Mouse (Mus musculus) T-helper 17 cell (primary cell): ENCODE results near the gene B3galnt2.

Experiments
- in situ Hi-C, 2 experiments: fragments of 300-600 bp; cut with MboI, MseI; formaldehyde crosslinking; loops; 1 replicate in 1 of 2; 2 replicates in 1 of 2; pipeline ENCODE4 v1.15.1; 2025; ENCODE audit warnings: high pct_unique_total_duplicates in 2 of 2

Gene B3galnt2

DNA sequence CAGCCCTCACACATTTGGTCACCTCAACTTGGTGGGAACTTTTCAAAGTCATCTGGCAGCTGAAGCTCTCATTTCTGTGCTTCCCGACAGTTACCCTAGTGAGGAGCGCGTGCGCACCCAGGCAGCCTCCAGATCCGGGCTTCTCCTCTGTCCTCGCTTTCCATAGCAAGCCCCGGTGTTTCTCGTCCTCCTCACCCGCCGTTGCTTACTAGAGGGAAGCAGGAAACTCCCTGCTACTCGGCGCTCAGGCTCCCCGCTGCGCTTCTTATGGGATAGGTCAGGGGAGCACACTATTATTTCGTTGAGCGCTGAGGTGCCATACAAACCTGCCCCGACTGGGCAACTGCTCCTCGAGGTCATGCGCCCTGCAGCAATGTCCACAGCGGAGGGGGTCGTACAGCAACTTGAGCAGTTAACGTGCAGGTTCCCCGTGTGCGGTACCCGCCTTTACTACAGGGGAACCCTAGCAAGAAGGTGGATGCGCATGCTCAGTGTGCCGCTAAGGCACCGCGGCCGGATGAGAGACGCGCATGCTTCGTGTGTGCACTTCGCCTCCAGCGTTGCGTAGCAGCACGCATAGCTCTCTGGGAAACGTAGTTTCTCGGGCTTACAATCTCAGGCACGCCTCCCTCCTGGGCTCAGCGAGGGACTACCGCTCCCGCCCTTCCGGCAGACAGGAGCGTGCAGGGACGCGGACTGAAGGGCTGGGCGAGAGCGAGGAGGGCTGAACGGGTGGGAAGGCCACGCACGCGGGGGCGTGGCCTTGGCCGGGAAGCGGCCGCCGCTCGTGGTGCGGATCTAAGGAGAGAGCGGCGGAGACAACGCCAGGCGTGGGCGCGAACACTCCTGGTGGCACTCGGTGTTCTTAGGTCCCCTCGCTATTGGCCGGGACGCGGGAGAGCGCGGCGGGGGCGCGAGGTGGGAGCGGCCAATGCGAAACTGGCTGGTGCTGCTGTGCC, at the start of gene B3galnt2:
TSS of gene B3galnt2 (plus strand) at position 596 of the 959 bp plus-strand sequence.
- in situ Hi-C loops = loop anchor here (5.0 to 25.0 kb wide), 3 partner anchors 83 to 658 kb away; partner anchors contain the start of genes Mrpl32 (in 1 of the 2), Psma2 (in 1 of the 2) and Tbce (in 1 of the 2)

DNA sequence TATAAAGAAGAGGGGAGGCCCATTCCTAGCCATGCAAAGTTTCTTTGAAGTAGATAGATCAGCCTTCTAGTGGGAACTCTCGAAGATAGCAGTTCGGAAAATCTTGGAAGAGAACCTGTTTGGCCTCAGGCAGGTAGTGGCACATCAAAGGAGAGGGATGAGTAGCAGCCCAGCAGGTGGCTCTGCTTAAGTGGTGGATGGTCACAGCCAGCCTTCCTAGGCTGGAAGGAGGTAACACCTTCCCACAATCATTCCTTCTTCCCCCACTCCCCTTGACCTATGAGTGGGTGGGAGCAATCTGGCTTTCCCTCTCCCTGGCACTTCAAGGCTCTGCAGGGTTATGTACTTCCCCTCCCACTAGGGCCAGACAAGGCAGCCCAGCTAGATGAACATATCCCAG, 42.9 kb upstream of the B3galnt2 start:
- in situ Hi-C loops = loop anchor here in 1 of 2 experiments (25.0 kb wide), 1 partner anchor 1851 kb away; no protein-coding TSS in a partner anchor

DNA sequence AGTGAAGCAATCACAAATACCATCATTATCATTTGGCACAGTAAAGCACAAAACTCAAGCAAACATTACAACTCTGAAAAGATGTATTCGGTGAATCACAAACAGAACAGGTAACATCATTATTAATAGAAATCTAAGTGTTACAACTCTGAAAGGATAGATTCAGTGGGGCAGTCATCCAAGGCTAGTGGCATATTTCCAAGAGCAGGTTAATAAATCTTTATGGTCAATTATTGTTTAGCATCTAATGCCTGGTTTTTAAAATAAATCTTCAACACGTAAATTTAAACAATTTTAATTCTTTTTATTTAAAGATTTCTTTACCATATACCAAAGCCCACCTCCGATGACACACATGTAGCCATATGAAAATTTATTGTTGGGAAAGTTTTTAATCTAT, 34.9 kb upstream of the B3galnt2 start:
- in situ Hi-C loops = loop anchor here in 1 of 2 experiments (25.0 kb wide), 1 partner anchor 1843 kb away; no protein-coding TSS in a partner anchor

DNA sequence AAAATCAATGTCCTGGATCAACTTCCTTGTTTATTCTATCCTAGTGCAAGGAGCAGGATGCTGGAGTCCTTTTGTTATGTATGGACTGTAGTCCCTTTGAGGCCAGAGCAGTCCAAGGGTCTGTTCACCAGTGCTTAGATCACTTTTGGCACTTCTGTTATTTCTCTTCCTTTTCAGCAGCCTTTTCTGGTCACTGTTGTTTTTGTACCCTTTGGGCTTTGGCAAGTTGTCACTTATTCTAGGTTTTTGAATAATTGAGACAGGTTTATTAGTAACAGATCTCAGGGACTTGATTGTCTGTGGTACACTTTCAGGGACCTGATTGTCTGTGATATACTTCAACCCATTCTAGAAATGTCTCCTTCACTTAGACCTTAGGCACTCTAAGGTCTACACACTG, 31.7 kb upstream of the B3galnt2 start:
- in situ Hi-C loops = loop anchor here in 1 of 2 experiments (25.0 kb wide), 1 partner anchor 1840 kb away; no protein-coding TSS in a partner anchor

DNA sequence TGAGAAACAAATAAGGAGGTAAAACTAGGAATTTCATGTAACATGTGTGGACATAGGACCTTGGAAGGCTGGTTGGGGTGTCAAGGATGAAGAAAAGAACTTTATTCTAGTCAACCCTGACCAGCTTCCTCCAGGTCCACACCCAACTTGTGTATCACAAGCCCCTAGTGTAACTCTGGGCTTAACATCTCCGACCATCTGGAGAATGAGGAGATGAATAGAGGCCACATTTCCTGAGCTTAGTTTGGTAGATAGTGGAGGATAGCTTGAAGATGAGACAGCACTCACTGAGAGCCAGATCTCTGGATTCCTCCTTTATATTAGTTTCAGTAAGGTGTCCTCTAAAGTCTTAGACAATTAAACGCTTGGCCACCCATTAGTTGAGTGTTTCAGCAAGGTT, 24.3 kb upstream of the B3galnt2 start:
- in situ Hi-C loops = no loop called here

DNA sequence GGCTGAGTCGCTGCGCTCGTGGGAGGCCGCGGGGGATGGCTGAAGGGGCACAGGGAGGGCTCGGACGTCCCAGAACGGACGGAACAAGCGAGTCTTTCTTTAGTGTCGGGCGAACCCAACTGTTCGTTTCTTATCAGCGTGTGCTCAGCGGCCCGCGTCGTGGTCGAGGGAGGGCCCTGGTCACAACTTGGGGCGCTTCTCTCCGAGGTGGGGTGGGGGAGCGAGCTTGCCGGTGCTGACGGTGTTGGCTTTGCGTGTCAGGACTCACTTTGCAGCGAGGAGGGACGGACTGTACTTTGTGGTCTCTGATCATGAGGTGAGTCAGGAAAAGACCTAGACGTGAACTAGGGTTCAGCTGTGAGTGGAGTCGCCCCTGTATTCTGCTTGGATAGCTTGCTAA, 662 bp downstream of the B3galnt2 start:
- in situ Hi-C loops = loop anchor here (5.0 to 25.0 kb wide), 5 partner anchors 63 to 657 kb away; partner anchors contain the start of genes Mrpl32 (in 2 of the 2), Psma2 (in 2 of the 2) and Tbce (in 1 of the 2)

DNA sequence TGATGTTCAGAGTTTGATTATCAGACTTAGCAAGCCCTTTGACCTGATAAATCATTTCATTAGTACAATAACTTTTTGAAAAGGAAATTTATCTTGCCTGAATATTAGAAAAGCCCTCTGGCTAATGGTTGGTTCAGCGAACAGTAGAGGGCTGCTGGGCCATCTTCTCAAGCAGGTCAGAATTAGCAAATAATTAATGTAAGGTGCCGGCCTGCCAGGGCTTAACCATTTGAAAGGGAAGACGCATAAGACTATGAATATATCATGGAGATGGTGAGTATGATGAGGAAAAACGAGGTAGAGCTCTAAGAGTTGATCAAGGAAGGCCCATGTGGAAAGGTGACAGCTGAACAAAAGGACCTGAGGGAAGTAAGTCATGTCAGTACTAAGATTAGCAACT, 2.4 kb downstream of the B3galnt2 start:
- in situ Hi-C loops = loop anchor here (5.0 to 25.0 kb wide), 4 partner anchors 64 to 656 kb away; partner anchors contain the start of genes Mrpl32 (in 2 of the 2) and Psma2 (in 2 of the 2)

DNA sequence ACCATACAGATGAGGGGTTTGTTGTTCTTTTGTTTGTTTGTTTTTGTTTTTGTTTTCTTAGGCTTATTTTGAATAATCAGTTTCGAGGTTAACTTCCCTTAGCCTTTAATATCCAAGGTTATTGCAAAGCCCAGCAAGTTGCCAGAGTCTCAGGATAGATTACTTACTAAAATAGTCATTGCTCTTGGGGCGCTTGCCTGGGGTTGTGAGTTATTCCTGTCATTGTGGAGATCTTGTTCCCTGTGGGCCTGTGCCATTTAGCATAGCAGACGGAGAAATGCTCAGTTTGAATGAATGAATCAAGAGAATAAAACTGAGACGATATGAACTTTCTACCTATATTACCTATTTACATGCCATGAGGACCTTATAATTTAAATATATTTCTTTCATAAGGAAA, 5.9 kb downstream of the B3galnt2 start:
- in situ Hi-C loops = loop anchor here in 1 of 2 experiments (25.0 kb wide), 1 partner anchor 652 kb away; the partner anchor contains the start of genes Mrpl32 and Psma2

DNA sequence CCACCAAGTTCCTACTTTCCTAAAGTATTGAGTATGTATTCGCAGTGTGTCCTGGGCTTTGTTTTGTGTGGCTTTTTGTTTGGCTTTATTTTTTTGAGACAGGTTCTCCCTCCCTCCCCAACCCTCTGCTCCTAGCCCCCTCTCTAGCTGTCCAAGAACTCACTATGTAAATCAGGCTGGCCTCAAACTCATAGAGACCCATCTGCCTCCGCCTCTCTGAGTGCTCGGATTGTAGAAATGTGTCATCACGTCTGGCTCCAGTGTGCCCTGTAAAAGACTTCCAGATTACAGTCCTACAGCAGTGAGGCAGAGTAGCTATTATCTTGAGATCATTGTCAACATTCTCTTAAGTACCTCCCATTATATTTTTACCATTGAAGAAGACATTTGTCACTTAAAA, 6.8 kb downstream of the B3galnt2 start:
- in situ Hi-C loops = loop anchor here in 1 of 2 experiments (25.0 kb wide), 1 partner anchor 651 kb away; the partner anchor contains the start of genes Mrpl32 and Psma2

DNA sequence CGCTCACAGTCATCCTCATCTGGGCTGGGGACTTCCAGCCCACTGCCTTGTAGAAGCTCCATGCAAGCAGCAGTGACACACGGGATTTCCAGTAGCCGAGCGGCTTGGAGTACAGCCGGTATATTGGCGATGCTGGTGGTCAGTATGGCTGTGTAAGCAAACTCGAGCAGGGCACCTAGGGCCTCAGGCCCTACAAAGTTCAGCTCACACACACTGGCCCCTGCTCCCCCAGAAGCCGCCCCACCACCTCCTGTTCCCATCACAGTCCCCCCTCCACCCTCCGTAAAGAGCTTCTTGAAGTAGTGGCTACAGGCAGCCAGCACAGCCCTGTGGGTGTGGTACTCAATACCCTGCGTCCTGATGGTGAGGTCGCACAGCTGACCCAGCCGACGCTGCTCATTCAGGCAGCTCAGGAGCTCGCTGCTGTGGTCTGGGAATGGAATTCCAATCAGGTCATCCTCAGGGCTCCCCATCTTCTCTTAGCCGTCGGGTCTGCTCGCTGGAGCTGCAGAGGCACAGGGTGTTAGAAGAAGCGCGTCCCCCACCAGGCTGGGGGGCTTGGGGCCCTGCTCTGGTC, 11.2 kb downstream of the B3galnt2 start:
- in situ Hi-C loops = loop anchor here in 1 of 2 experiments (25.0 kb wide), 1 partner anchor 647 kb away; the partner anchor contains the start of genes Mrpl32 and Psma2

DNA sequence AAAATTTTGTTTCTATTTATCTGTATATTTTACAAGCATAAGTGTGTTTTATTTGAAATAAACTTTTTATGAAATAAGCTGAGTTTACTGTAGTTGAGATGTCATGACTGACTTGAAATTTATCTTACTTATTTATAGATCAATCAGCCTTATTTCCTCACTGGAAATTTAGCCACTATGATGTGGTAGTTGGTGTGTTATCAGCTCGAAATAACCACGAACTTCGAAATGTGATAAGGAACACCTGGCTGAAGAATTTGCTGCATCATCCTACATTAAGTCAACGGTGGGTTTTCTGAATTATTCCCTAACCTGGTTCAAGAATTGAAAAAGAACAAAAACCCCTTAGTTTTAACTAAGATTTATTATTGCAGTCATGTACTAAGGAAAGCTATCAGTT, 11.9 kb downstream of the B3galnt2 start:
- in situ Hi-C loops = loop anchor here in 1 of 2 experiments (25.0 kb wide), 1 partner anchor 646 kb away; the partner anchor contains the start of genes Mrpl32 and Psma2

DNA sequence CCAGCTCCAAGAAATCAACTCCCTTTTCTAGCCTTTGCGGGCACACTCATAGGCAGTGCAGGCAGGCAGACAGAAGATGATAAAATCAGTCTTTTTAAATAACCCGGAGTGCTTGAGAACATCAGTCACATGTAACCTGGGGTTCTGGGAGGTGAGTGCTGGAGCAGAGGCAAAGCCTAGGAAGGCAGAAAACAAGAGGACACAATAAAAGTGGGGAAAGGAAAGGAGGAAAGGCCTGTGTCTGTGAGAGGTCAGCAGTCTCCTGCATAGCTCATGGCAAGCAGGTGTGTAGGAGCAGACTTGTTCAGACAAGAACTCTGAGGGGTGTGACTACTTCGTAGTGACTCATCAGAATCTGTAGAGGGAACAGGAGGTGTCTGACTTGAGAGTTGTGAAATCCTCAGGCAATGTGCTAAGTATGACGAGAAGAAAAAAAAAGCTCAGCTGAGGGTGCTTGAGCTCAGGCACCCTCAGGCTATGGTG, 14.4 kb downstream of the B3galnt2 start:
- in situ Hi-C loops = loop anchor here in 1 of 2 experiments (25.0 kb wide), 1 partner anchor 644 kb away; the partner anchor contains the start of genes Mrpl32 and Psma2

DNA sequence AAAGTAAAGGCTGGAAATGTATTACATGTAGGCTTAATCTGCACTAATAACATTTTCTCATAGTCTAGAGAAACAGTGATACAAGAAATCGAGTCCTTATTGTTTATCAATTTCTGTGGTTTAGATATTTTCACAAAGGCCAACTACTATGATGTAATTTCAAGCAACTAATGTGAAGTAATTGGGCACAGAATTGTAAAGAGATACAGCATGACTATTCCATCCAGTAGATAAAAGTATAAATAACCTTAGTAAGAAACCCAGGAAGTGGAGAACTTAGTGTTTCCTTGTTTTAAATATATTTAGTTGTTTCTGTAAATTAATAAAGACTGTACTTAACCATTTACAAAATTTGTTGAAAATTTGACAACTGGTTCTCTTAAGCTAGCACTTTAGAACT, 15.5 kb downstream of the B3galnt2 start:
- in situ Hi-C loops = loop anchor here in 1 of 2 experiments (5.0 to 25.0 kb wide), 2 partner anchors 83 to 643 kb away; partner anchors contain the start of genes Mrpl32 and Psma2

DNA sequence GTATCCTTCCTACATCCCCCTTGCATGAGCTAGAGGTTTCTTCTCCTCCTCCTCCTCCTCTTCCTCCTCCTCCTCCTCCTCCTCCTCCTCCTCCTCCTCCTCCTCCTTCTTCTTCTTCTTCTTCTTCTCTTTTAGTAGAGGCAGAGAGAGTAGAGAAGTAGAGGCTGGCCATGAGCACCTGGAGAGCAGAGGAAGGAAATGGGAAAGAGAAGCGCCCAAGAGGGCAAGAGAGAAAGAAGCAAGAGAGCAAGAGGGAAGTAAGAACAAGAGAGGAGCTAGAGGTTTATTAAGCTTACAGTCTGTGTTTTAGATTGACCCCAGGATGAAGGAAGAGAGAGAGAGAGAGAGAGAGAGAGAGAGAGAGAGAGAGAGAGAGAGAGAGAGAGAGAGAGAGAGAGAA, 27.6 kb downstream of the B3galnt2 start:
- in situ Hi-C loops = loop anchor here in 1 of 2 experiments (25.0 kb wide), 1 partner anchor 1570 kb away; no protein-coding TSS in a partner anchor

DNA sequence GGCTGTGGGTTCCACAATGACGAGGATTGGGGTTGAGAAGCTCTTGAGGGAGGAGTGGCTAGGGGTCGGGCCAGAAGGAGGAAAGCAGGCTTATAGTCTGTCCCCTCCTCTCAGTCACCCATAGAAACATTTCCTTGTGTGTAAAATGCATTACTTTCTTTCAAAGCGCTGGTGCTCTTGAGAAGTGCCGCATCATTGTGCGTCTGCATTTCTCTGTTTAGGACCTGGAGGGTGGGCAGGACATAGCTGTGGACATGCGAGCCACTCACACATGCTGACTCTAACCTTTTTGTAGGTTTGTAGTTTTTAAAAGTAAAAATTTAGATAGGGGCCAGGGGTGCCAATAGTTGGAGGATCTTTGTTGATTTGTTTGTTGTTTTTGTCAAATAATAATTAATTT, 29.3 kb downstream of the B3galnt2 start:
- in situ Hi-C loops = loop anchor here in 1 of 2 experiments (25.0 kb wide), 1 partner anchor 1571 kb away; no protein-coding TSS in a partner anchor

DNA sequence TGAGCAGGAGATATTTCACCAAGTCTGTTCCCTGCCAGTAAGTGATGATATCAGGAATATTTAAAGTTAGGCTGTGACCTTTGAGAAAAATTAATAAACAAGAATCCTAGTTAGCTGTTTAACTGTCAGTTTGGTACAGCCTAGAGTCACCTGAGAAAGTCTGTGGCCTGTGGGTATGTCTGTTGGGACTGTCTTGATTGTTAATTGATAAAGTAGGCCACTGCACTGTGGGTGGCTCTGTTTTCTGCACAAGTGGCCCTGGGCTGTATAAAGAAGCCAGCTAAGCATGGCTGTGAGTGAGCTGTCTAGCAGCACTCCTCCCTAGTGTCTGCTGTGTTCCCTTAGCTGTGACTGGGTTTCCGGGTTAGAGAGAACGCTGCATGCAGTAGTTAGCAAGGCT, 34.9 kb downstream of the B3galnt2 start:
- in situ Hi-C loops = loop anchor here in 1 of 2 experiments (25.0 kb wide), 1 partner anchor 1577 kb away; no protein-coding TSS in a partner anchor

DNA sequence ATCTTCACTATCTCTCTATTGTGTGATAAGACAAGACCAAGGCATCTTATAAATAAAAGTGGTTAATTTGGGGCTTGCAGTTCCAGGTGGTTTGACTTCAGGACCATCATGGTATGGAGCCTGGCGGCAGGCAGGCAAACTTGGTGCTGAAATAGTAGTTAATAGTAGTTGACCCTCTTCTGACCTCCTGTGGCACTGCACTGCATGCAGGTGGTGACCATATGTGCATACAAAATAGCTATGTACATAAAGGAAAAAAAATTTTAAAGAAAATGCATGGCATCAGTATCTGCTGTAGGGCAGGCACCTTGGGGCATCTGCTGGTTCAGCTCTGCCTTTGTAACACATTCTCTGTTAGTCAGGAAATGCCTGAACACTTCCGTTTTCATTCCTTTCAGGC, 36.1 kb downstream of the B3galnt2 start:
- in situ Hi-C loops = loop anchor here in 1 of 2 experiments (25.0 kb wide), 1 partner anchor 1578 kb away; no protein-coding TSS in a partner anchor

DNA sequence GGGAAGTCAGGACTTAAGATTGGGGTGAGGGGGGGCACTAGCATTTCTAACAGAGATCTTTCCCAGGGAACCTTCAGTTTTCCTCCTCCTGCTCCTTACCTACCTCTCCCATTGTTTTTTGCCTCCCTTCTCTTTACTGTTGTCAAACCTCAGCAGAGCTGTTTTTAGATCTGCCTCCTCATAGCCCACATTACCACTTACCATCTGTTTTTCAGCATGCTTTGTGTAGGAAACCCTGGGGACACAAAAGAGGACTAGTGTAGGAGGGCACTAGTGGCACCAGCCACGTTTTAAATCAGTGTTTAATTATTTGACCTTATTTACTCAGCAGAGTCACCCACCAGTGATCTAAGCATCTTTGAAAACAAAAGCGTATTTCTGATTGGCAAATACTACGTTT, 38.8 kb downstream of the B3galnt2 start:
- in situ Hi-C loops = loop anchor here in 1 of 2 experiments (25.0 kb wide), 1 partner anchor 1581 kb away; no protein-coding TSS in a partner anchor

DNA sequence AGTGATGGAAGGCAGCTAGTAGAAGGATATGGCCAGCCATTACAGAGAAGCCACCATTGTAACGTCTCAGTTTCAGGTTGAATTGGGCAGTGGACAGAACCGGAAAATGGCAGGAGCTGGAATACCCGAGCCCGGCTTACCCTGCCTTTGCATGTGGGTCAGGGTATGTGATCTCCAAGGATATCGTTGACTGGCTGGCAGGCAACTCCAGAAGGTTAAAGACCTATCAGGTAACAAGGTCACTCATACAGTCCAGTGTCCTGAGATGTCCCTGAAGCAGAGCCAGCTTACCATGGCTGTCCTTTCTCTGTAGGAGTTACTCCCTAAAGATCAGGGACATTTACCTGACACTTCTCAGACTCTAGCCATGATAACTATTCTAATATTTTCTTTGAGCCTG, 40.8 kb downstream of the B3galnt2 start:
- in situ Hi-C loops = loop anchor here in 1 of 2 experiments (25.0 kb wide), 1 partner anchor 1583 kb away; no protein-coding TSS in a partner anchor

DNA sequence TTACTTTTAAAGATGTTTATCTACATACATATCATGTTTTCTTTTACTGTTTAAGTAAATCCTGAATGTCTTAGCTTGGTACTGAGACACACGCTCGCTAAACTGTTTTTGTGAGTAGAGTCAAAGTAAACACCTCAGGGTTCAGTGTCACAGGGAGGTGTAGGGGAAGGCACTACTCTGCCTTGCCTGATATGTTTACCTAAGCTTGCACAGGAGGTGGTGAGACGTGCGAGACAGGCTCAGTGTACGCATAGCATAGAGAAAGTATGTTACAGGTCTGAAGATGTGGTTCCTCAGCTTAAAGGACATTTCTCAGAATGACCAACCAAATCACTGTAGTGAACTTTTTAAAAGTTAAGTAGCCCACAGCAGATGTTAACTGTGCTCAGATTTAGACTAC, 43.2 kb downstream of the B3galnt2 start:
- in situ Hi-C loops = loop anchor here in 1 of 2 experiments (25.0 kb wide), 1 partner anchor 1585 kb away; no protein-coding TSS in a partner anchor

DNA sequence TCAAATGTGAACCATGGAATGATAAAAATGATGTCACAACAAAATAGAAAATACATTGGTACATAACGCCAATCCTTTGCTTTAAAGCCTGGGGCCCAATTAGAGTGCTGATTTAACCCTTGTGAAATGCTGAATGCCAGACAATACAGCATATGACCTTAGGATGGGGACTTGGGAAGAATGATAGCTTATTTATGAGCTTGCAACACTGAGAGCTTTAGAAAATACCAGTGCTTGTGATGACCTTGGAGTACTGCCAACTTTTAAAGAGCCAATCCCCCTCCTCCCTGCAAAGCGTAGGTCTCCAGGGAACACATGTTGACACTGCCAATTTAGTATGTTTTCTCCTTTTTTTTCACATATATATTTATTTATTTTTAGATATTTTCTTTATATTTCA, 48.4 kb downstream of the B3galnt2 start:
- in situ Hi-C loops = no loop called here
